Mouse (Mus musculus): Measurements from ENCODE around the gene Exosc9.

- no peak for TF ChIP-seq POLR2A (IDR thresholded peaks at IDR 0.05; ENCODE audit: low read depth, low read length)
- TF ChIP-seq CTCF (IDR thresholded peaks at IDR 0.05; ENCODE audit: extremely low read depth, insufficient read length, insufficient replicate concordance, low read depth, low read length), result no peak
Measured at GRCm38 (mm10) chr3:36522137-36522536, 30.3 kb upstream of the Exosc9 start.
